Mouse (Mus musculus) liver, adult 2 months (tissue): ENCODE results near the gene Pigm.

Source experiments
- CTCF ChIP-seq: fragments of 200-500 bp; IDR thresholded peaks from 2 replicates; pipeline ENCODE4 v1.5.1; 2011; ENCODE audit warnings: low read depth, low read length, control low read depth
- POLR2A ChIP-seq: fragments of 200-500 bp; IDR thresholded peaks from 2 replicates; pipeline ENCODE4 v1.6.1; 2011; ENCODE audit warnings: low read length, control low read depth; ENCODE audit not compliant: insufficient read depth; ENCODE audit errors: extremely low read depth

GRCm38 (mm10) chr1:172427841-172428240 is 51.5 kb downstream of the Pigm start:
- TF ChIP-seq POLR2A (no peak), CTCF (no peak)
